Mouse (Mus musculus) heart, embryonic 15.5 days (tissue): ENCODE measurements around the gene 4930402H24Rik. TPM values are rescaled to one million over a fixed set of nuclear protein-coding genes. Genes with fewer than 3 reads are reported as not detected.
"Not testable (repeated sequence)": the region's sequence is repeated elsewhere in the genome, so short reads cannot be mapped to it uniquely, and the experiment has no call there.

ENCODE experiments used
- ATAC-seq: fragments of 200-750 bp; cut with Nextera tagmentation; replicated peaks from 2 replicates; pipeline ENCODE4 v1.8.0; 2017; ENCODE audit warnings: low read depth, moderate TSS enrichment; ENCODE audit not compliant: insufficient number of reproducible peaks, insufficient read depth, low FRiP score
- H3K27ac ChIP-seq: fragments of 300-500 bp; sonication (generic); 2 replicates; pipeline ENCODE4 v1.5.1; 2015; ENCODE audit warnings: mild to moderate bottlenecking, inconsistent platforms
- H3K27me3 ChIP-seq: fragments of 300-500 bp; sonication (generic); 2 replicates; pipeline ENCODE4 v1.6.1; 2015; ENCODE audit warnings: inconsistent platforms
- H3K36me3 ChIP-seq: fragments of 300-500 bp; sonication (generic); 2 replicates; pipeline ENCODE4 v1.6.1; 2015; ENCODE audit warnings: mild to moderate bottlenecking, inconsistent platforms
- H3K4me1 ChIP-seq: fragments of 300-500 bp; sonication (generic); replicated peaks from 2 replicates; pipeline ENCODE4 v1.6.1; 2015; ENCODE audit warnings: inconsistent platforms
- H3K4me2 ChIP-seq: fragments of 300-500 bp; sonication (generic); 2 replicates; pipeline ENCODE4 v1.6.1; 2015; ENCODE audit warnings: inconsistent platforms, mild to moderate bottlenecking, moderate library complexity
- H3K4me3 ChIP-seq: fragments of 300-500 bp; sonication (generic); 2 replicates; pipeline ENCODE4 v1.5.1; 2015; ENCODE audit warnings: mild to moderate bottlenecking, inconsistent platforms
- H3K9ac ChIP-seq: fragments of 300-500 bp; sonication (generic); 2 replicates; pipeline ENCODE4 v1.6.1; 2015; ENCODE audit warnings: mild to moderate bottlenecking, inconsistent platforms
- H3K9me3 ChIP-seq: fragments of 300-500 bp; sonication (generic); replicated peaks from 2 replicates; pipeline ENCODE4 v1.6.1; 2016; ENCODE audit warnings: inconsistent platforms
- WGBS: fragments of 180-500 bp; shearing (Covaris S2); methylation state at CpG from one replicate; pipeline ENCODE4 v1.1.7; 2015; ENCODE audit warnings: mixed read lengths; 5-methylcytosine and 5-hydroxymethylcytosine counted together
- polyA plus RNA-seq: library from polyadenylated mRNA; unstranded; fragments of >200 nt; fragmentation: Nextera tagmentation; extraction: Ambion mirVana; gene quantifications from 2 replicates; pipeline ENCODE4 v1.2.1, GENCODE M21; 2015

Gene 4930402H24Rik
- polyA plus RNA-seq, 1 experiment from 2014 or later = 50.9 TPM

DNA sequence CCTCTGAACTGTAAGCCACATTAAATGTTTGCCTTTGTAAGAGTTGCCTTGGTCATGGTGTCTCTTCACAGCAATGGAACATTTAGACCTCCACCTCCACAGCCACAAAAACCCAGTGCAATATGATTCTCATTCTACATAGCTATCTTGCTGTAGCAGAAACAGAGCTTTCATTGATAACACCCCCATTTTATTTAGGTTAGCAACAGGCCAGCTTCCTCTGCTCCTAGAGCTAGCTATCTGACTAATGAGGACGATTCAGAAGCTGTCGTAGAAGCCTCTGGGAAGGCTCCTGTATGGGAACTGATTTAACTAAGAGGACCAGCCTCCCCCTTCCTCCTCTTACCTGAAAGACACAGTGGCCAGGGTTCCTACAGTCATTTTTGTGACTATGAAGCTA is 74.2 kb downstream of the 4930402H24Rik start:
- peaks cover 15% of the 10 kb centered on the region for H3K4me1 ChIP-seq
- peaks cover 25% of the 10 kb centered on the region for H3K36me3 ChIP-seq
- no peak for ATAC-seq
- no peak overlapping the region for H3K4me2 ChIP-seq
- 56% methylated on average over 2 of the region's 2 CpGs for WGBS
- no peaks in the 10 kb centered on the region for H3K9me3 ChIP-seq
- H3K27ac ChIP-seq = peak overlapping the region; percentile 53
- no peaks in the 10 kb centered on the region for H3K27me3 ChIP-seq
- no peak overlapping the region for H3K4me3 ChIP-seq
- no peak overlapping the region for H3K9ac ChIP-seq

DNA sequence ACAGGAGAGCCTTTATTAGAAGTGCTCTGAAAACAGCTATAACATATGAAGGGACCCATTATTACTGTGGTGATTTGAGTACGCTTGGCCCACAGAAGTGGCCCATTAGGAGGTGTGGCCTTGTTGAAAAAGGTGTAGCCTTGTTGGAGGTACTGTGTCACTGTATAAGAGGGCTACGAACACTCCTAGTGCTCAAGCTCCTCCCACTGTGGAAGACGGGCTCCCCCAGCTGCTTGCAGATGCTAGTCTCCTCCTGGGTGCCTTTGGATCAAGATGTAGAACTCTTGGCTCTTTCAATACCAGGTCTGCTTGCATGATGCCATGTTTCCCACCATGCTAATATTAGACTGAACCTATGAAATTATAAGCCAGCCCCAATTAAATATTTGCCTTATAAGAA is 76.0 kb downstream of the 4930402H24Rik start:
- H3K27ac ChIP-seq = no peak overlapping the region
- no peak for ATAC-seq
- peaks cover 23% of the 10 kb centered on the region for H3K36me3 ChIP-seq
- H3K4me1 ChIP-seq = peaks cover 18% of the 10 kb centered on the region
- no peaks in the 10 kb centered on the region for H3K9me3 ChIP-seq
- H3K4me3 ChIP-seq = no peak overlapping the region
- H3K9ac ChIP-seq = no peak overlapping the region
- WGBS = 87% methylated on average over 3 of the region's 3 CpGs
- H3K27me3 ChIP-seq = no peaks in the 10 kb centered on the region
- H3K4me2 ChIP-seq = no peak overlapping the region

DNA sequence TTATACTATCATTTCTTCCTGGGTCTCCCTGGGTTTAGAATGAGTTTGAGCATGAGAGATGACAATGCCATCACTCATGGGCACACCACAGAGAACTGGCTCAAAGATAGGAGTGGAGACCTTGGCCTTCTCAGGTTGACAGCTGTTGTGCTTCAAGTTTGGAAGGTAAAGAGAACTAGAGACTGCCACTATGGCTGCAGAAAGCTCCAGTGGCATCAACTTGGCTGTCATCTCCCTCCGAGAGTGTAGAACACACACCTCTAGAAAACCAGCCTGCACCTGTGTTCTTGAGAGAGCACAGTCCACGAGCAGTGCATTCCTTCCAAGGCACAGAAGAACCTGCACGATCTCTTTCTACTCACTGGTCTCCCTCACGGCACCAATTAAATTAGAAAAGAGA is 76.7 kb downstream of the 4930402H24Rik start:
- no peak overlapping the region for H3K4me3 ChIP-seq
- no peak overlapping the region for H3K27ac ChIP-seq
- peaks cover 18% of the 10 kb centered on the region for H3K4me1 ChIP-seq
- H3K9ac ChIP-seq = no peak overlapping the region
- no peak for ATAC-seq
- 87% methylated on average over 4 of the region's 4 CpGs for WGBS
- no peaks in the 10 kb centered on the region for H3K9me3 ChIP-seq
- H3K36me3 ChIP-seq = peaks cover 19% of the 10 kb centered on the region
- H3K27me3 ChIP-seq = no peaks in the 10 kb centered on the region
- H3K4me2 ChIP-seq = no peak overlapping the region

DNA sequence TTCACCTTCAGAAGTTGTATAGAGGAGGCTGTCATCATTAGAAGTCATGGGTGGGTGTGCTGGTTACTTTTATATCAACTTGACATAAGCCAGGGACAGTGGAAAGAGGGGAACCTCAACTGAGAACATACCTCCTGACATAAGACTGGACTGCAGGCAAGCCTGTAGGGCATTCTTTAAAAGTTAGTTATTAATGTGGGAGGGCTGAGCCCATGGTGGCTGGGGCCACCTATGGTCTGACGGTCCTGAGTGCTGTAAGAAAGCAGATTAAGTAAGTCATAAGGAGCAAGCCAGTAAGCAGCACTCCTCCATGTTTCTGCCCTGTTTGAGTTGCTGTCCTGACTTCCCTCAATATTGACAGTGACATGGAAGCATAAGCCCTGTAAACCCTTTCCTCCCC is 77.5 kb downstream of the 4930402H24Rik start:
- ATAC-seq = no peak
- H3K4me1 ChIP-seq = peaks cover 18% of the 10 kb centered on the region
- H3K27me3 ChIP-seq = no peaks in the 10 kb centered on the region
- no peaks in the 10 kb centered on the region for H3K9me3 ChIP-seq
- H3K4me3 ChIP-seq = no peak overlapping the region
- peaks cover 19% of the 10 kb centered on the region for H3K36me3 ChIP-seq
- H3K4me2 ChIP-seq = no peak overlapping the region
- no peak overlapping the region for H3K9ac ChIP-seq
- H3K27ac ChIP-seq = no peak overlapping the region
- 58% methylated on average over 1 of the region's 1 CpGs for WGBS

DNA sequence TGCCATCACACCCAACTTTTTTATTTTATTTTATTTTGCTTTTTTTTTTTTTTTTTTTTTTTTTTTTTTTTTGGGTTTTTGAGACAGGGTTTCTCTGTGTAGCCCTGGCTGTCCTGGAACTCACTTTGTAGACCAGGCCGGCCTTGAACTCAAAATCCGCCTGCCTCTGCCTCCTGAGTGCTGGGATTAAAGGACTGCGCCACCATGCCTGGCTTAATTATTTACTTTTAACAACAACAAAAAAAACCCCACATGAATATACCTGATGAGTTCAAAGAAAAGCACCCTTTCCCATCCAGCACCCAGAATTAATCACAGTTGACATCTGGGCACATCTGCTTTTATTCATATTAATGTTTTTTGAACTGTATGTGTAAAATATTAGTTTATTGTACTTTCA is 78.1 kb downstream of the 4930402H24Rik start:
- WGBS = 95% methylated on average over 3 of the region's 3 CpGs
- not testable (repeated sequence) for ATAC-seq

DNA sequence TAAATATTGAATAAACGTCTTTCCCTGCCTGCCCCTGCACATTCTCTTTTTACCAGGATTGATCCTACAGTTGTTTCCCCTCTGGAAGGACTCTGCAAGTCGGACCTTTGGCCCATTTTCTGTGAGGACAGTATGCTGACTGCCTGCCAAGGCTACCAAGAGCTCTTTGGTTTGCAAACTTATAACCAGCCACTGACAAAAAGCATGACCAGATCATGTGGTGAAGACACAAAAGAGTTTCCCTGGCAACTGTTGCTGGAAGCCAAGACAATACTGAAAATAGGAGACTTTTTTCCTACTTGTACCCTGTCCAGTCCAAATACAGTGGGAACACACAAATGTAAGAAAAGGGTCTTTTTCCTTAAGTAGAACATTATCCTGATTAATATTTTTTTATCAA is 78.8 kb downstream of the 4930402H24Rik start:
- Histone ChIP-seq H3K4me3 (no peak overlapping the region), H3K9ac (no peak overlapping the region), H3K36me3 (peaks cover 19% of the 10 kb centered on the region), H3K9me3 (no peaks in the 10 kb centered on the region), H3K4me2 (no peak overlapping the region), H3K4me1 (peaks cover 15% of the 10 kb centered on the region), H3K27me3 (no peaks in the 10 kb centered on the region), H3K27ac (no peak overlapping the region)
- 48% methylated on average over 2 of the region's 2 CpGs for WGBS
- ATAC-seq = no peak; the same call in 1 of the 2 replicates

More for the DNA sequence above, 78.1 kb downstream of the 4930402H24Rik start:
- not testable (repeated sequence) for H3K27ac ChIP-seq, H3K9ac ChIP-seq, H3K4me3 ChIP-seq, H3K4me2 ChIP-seq, H3K9me3 ChIP-seq, H3K27me3 ChIP-seq
- peaks cover 19% of the 10 kb centered on the region for H3K36me3 ChIP-seq
- peaks cover 18% of the 10 kb centered on the region for H3K4me1 ChIP-seq

DNA sequence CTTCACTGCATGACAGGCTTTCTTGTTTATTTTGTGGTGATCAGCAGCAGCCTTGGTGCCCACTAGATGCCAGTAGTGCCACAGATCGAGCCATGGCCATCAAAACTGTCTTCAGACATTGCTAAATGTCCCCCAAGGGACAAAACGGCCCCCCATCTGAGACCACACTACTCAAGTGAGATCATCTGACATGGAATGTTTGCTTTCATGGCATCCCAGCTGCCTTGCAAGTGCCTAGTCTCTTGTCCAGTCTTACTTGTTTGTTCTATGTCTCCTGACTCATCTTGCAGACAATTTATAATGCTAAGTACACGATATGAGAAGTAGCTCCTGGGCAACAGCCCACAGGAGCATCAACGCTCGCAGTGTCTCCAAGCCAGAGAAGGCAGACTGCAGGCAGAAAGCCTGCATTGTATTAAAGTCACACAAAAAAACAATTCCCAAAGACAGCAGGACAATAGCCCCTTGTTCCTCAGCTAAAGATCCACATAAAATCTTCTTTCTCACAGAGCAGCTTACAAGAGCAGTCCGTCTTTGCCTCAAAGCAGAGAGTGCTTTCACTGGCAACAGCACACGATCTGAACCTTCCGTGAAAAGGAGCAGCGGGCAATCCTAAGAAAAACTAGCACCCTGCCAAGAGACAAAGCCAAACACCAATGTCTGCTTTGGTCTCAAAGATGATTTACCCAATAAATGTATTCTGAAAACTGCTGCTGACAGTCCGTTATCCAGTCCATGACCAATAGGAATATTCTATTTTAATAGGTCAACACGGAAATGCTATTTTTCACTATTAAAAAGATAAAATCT is 87.2 kb downstream of the 4930402H24Rik start:
- no peak overlapping the region for H3K4me3 ChIP-seq
- 69% methylated on average over 11 of the region's 11 CpGs for WGBS
- ATAC-seq = no peak
- no peaks in the 10 kb centered on the region for H3K4me1 ChIP-seq
- peaks cover 32% of the 10 kb centered on the region; the same call in 1 of the 2 replicates for H3K36me3 ChIP-seq
- no peaks in the 10 kb centered on the region for H3K27me3 ChIP-seq
- H3K27ac ChIP-seq = no peak overlapping the region
- H3K4me2 ChIP-seq = no peak overlapping the region
- H3K9ac ChIP-seq = no peak overlapping the region
- H3K9me3 ChIP-seq = no peaks in the 10 kb centered on the region

DNA sequence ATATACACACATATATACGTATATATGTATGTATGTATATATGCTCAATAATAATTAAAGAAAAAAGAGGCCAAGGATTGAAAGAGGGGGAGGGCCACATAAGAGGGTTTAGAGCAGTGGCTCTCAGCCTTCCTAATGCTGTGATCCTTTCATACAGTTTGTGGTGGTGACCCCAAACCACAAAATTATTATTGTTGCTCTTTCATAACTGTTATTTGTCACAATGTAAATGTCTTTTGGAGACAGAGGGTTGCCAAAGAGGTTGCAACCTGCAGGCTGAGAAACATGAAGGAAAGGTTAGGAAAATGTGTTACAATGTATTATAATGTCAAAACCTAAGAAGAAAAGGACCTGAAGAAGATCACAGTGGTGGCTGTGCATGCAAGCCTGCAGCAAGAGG is 88.3 kb downstream of the 4930402H24Rik start:
- Histone ChIP-seq H3K9me3 (0 out of 2 replicates have a peak, but pooled peaks cover 3% of the 10 kb centered on the region), H3K4me2 (no peak overlapping the region), H3K9ac (no peak overlapping the region), H3K4me1 (no peaks in the 10 kb centered on the region), H3K4me3 (no peak overlapping the region), H3K27ac (no peak overlapping the region), H3K36me3 (peaks cover 44% of the 10 kb centered on the region), H3K27me3 (no peaks in the 10 kb centered on the region)
- ATAC-seq = no peak
- 78% methylated on average over 1 of the region's 1 CpGs for WGBS

DNA sequence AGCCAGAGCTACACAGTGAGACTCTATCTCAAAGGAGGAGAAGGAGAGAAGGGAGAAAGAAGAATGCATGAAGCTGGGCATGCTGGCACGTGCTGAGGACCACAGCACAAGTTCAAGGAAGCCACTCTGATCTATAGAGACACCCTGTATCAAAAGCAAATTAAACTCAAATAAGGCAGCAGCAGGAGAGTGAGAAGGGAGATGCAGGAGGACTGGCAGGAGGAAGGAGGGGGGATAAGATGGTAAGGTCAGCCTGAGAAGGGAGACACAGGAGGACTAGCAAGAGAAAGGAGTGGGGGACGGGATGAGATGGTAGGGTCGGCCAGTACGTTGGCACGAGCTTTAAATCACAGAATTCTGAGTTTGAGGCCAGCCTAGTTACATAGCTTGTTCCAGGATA is 90.0 kb downstream of the 4930402H24Rik start:
- no peak overlapping the region for H3K9ac ChIP-seq
- no peaks in the 10 kb centered on the region for H3K27me3 ChIP-seq
- WGBS = 88% methylated on average over 5 of the region's 5 CpGs
- H3K4me2 ChIP-seq = no peak overlapping the region
- no peak for ATAC-seq
- no peak overlapping the region for H3K4me3 ChIP-seq
- H3K4me1 ChIP-seq = no peaks in the 10 kb centered on the region
- H3K9me3 ChIP-seq = 0 out of 2 replicates have a peak, but pooled peaks cover 6% of the 10 kb centered on the region
- H3K27ac ChIP-seq = no peak overlapping the region
- H3K36me3 ChIP-seq = peaks cover 54% of the 10 kb centered on the region

DNA sequence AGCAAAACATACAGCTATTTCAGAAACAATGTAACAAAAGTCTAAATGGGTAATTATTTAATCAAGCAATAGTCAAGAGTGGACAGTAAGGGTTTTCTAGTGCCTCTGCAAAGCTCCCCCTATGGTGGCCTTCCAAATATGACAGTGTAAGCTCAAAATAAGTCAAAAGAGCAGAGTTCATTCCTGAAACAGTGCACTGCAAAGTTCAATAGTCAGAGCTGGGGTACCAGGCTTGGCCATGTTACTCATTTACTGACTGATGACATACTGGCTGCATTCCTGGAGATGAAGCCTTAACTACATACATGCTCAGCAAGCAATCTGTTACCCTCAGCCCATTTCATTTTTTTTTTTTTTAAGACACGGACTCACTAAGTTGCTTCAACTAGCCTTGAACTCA is 91.7 kb downstream of the 4930402H24Rik start:
- Histone ChIP-seq H3K9me3 (0 out of 2 replicates have a peak, but pooled peaks cover 6% of the 10 kb centered on the region), H3K9ac (no peak overlapping the region), H3K4me3 (no peak overlapping the region), H3K4me2 (no peak overlapping the region), H3K36me3 (peaks cover 50% of the 10 kb centered on the region), H3K4me1 (no peaks in the 10 kb centered on the region), H3K27ac (no peak overlapping the region), H3K27me3 (no peaks in the 10 kb centered on the region)
- ATAC-seq = no peak
- WGBS = 97% methylated on average over 1 of the region's 1 CpGs

DNA sequence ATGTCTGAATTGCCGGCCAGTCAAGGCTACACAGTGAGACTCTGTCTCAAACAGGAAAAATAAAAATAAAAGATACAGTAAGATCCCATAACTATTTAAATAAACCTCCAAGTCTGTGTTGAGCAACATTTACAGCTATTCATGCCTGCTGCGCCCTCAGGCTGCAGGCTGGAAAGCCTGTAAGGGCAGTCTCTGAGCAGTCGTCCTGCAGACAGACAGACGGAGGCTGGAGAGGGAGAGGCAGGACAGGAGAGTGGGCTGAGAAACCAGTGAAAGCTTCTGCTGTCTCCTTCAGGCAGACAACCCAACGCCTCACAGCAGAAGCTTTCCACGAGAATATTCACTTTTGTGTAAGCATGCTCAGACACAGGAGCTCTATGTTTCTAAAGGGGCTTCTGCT is 92.5 kb downstream of the 4930402H24Rik start:
- Histone ChIP-seq H3K27ac (no peak overlapping the region), H3K4me1 (no peaks in the 10 kb centered on the region), H3K4me2 (no peak overlapping the region), H3K27me3 (no peaks in the 10 kb centered on the region), H3K9ac (no peak overlapping the region), H3K9me3 (0 out of 2 replicates have a peak, but pooled peaks cover 6% of the 10 kb centered on the region), H3K36me3 (peaks cover 50% of the 10 kb centered on the region), H3K4me3 (no peak overlapping the region)
- WGBS = 81% methylated on average over 6 of the region's 6 CpGs
- no peak for ATAC-seq

DNA sequence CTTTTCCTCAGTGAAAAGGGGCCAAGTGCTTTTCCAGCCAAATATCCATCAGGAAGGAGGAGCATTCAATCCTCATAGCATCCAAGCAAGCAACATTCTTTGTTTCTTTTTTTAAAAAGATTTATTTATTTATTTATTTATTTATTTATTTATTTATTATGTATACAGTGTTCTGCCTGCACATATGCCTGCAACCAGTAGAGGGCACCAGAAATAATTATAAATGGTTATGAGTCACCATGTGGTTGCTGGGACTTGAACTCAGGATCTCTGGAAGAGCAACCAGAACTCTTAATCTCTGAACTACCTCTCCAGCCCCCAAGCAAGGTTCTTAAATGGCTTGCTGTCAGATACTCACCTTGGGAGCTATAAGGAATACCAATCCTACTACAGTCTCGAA is 93.7 kb downstream of the 4930402H24Rik start:
- Histone ChIP-seq H3K4me2 (no peak overlapping the region), H3K9me3 (0 out of 2 replicates have a peak, but pooled peaks cover 6% of the 10 kb centered on the region), H3K27me3 (no peaks in the 10 kb centered on the region), H3K9ac (no peak overlapping the region), H3K36me3 (peaks cover 61% of the 10 kb centered on the region), H3K4me1 (no peaks in the 10 kb centered on the region), H3K27ac (no peak overlapping the region), H3K4me3 (no peak overlapping the region)
- no peak for ATAC-seq
- 91% methylated on average over 1 of the region's 1 CpGs for WGBS
